Mouse (Mus musculus) adrenal gland, adult (tissue): Measurements from ENCODE around the gene D430019H16Rik.

Experiments
- DNase-seq, 2 experiments: peaks; one replicate each; pipeline ENCODE4 v3.0.0; 2022 to 2023; ENCODE audit warnings: low spot score in 1 of 2; ENCODE audit not compliant: inconsistent age in 2 of 2

D430019H16Rik gene

GRCm38 (mm10) chr12:105483503-105483902 lies 29.8 kb downstream of the D430019H16Rik start:
- peak in 1 of 2 experiments; percentile 72 for DNase-seq

GRCm38 (mm10) chr12:105490227-105490626 lies 36.6 kb downstream of the D430019H16Rik start:
- no peak for DNase-seq

GRCm38 (mm10) chr12:105490794-105491193 lies 37.1 kb downstream of the D430019H16Rik start:
- no peak for DNase-seq

DNA sequence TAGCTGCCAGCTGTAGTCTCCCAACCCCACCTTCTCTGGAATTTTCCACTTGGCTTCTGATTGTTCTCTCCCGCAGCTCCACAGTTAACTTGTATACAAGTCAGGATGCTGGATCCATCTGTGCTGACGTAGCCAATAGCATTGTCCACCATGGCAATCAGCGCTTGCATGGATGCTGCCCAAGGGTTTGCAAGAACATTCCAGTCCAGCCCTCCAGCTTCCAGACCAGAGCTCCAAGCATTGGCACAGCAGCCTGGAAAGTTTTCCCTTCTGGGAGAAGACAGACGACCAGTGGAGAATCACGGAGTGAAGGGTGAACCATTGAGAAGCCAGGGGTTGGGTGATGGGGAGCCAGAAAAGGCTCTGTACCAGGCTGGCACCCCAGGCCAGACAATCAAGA lies 41.1 kb downstream of the D430019H16Rik start:
- no peak for DNase-seq

GRCm38 (mm10) chr12:105497894-105498293 lies 44.2 kb downstream of the D430019H16Rik start:
- DNase-seq = peak; percentile 74 to 92

GRCm38 (mm10) chr12:105498423-105498822 lies 44.8 kb downstream of the D430019H16Rik start:
- no peak for DNase-seq

DNA sequence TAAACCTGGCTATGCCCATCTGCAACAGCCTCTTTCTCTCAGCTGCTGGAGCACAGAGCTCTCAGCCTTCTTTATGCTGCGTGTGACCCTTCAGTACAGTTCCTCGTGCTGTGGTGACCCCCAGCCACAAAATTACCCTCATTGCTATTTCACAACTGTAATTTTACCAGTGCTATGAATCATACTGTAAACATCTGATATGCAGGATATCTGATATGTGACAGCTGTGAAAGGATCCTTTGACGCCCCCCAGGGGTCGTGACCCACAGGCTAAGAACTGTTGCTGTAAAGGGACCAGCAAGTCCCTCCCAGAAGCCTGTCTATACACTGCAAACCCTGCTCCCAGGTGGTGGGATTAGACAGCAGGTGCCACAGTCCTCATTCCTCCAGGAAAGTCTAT lies 45.2 kb downstream of the D430019H16Rik start:
- DNase-seq = no peak

DNA sequence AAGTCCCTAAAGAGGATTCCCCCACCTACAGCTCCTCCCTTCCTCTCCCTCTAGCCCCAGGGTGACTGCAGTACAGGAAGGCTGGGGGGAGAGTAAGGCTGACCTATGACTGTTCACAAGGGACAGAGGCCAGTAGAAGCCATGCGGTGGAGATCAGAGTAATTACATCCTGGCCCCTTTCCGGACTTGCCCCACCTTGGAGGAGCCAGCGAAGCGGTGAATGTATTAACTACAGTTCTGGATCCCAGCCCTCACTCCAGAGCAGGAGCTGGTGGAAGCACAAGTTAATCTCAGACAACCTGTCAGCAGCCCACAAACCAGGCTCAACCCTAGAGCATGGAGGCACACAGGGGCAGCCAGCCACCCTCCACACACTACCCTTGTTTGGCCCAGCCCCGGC lies 47.3 kb downstream of the D430019H16Rik start:
- no peak for DNase-seq

DNA sequence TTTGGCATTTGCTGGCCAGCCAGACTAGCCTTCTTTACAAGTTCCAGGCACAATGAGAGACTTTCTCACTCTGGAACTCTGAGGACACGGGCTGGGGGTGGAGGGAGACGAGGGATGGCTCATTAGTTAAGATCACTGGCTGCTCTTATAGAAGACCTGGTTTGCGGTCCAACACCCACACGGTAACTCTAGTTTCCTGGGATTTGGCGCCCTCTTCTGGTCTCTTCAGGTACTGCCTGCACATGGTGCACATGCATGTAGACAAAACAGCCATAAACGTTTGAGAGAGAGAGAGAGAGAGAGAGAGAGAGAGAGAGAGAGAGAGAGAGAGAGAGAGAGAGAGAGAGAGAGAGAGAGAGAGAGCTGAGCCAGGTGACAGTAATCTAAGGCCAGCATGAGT lies 51.1 kb downstream of the D430019H16Rik start:
- no peak for DNase-seq

DNA sequence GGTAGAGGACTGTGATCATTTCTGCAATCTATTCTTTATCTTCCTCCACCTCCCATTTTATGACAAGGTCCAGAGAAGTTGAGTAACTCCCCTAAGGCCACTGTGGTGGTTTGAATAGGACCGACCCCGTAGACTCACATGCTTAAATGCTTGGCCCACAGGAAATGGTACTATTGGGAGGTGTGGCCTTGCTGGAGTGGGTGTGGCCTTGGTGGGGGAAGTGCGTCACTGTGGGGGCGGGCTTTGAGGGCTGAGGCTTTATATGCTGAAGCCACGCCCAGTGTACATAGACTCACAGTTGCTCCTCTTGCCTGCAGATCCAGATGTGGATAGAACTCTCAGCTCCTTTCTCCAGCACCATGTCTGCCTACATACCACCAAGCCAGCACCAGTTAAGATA lies 57.5 kb downstream of the D430019H16Rik start:
- no peak for DNase-seq

DNA sequence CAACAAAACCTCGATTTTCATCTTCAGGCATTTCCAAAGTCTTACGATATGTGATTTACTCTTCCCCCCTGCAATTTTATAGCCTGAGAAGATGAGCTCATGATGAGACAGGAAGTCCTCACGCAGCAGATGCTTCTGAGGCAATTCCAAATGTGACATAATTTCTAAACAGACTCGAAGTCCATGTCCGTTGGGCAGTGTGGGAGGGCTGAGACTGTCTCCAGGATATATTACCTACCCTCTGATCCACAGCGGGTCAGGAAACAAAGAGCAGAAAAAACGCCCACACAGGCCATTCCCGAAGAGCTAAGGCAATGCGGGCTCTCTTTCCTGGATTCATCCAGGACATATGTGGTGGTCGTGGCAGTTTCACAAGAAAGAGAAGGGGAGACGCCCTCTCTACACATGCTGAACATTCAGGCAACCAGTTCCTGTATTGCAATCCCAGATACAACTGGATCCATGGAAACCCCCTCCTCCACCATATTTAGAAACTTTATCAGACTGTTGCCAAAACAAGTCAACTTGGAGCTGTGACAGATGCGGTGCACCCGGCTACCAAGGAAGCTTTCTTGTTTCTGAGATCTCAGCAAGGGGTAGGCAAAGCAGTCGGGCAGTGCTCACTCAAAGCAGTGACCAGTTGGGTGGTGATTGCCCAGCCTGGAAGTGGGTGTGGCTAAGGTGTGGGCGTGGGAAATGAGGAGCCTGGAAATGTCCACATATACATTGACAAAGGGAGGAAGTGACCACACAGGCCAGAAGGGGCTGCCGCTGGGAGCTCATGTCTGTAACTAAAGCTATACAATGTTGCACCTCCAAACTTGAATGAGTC lies 58.2 kb downstream of the D430019H16Rik start:
- no peak for DNase-seq

DNA sequence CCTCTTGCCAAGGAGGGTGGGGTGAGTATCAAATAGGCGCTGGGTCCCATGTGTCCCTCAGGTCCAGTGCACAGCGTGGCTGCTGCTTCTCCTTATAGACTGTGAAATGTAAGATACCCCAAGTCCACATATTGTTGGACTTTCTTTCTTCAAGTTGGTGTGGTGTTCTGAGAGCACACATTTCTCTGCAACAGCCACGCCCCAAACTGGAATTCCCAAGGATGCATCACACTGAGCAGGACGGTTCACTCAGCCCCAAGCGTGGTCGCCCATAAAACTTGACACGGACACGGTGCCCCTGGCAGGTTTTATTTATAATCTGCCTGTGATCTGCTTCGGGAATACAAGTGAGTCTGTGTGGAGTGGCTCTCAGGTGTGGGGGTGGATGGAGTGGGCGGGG lies 60.5 kb downstream of the D430019H16Rik start:
- DNase-seq = no peak

DNA sequence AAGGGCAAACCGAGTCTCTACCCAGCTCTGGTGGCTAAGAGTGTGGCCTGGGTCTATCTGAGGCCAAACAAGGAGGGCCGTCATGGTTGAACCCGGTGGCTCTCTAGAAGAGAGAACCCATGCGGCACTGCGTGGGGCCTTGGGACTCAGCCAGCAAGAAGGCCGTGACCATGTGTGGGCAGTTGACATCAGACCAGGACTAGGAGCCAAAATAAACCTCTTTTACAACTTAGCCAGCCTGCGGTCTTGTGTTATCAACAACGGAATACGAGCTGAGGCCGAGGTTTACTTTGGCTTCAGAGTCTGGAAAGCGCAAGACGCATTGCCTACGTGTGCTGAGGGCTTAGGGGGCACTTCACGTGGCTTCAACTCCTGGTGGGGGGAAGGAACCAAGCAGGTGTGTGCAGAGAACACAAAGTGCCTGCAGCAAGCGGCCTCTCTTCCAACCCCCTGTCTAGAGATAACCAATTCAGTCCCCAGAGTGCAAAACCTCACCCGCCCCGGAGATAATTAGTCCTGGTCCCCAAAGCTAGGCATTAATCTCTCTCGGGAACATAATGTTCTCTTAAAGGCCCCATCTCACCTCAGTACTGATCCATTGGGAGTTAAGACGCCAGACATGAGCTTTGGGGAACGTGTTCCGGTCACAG lies 63.5 kb downstream of the D430019H16Rik start:
- peak; percentile 72 to 86 for DNase-seq

GRCm38 (mm10) chr12:105519851-105520250 lies 66.2 kb downstream of the D430019H16Rik start:
- DNase-seq = no peak

DNA sequence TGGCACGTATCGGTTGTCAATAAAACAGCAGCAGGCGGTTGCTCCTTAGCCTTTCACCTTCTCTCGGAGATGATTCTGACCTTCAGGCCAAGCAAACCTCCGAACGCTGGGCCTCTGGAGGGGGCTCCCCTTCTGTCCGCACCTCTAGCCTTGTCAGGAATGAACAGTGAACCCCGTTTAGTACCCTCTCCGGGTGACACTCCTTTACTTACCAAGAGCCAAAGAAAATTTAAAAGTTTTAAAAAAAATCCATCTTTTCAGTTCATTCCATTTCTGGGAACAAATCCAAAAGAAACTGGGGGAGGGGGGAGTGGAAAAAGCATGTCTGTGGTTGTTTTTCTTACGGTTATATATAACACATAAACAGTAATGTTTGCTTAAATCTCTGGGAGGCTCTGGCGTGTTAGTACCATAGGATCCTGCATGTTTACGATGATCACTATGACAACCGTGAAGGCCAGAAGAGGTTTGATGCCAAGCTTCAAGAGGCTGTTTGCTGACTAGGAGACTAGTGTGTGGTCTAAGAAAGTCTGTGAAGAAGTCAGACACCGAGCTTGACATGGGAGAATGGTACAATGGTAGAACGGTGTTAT lies 67.6 kb downstream of the D430019H16Rik start:
- peak in 1 of 2 experiments; percentile 62 for DNase-seq

- peak in 1 of 2 experiments; percentile 53 for DNase-seq
These were observed 70.1 kb downstream of the D430019H16Rik start for GRCm38 (mm10) chr12:105523737-105524136.

GRCm38 (mm10) chr12:105526186-105526585 lies 72.5 kb downstream of the D430019H16Rik start:
- DNase-seq = no peak

- peak; percentile 63 to 70 for DNase-seq
These were observed 73.2 kb downstream of the D430019H16Rik start for GRCm38 (mm10) chr12:105526829-105527228.

DNA sequence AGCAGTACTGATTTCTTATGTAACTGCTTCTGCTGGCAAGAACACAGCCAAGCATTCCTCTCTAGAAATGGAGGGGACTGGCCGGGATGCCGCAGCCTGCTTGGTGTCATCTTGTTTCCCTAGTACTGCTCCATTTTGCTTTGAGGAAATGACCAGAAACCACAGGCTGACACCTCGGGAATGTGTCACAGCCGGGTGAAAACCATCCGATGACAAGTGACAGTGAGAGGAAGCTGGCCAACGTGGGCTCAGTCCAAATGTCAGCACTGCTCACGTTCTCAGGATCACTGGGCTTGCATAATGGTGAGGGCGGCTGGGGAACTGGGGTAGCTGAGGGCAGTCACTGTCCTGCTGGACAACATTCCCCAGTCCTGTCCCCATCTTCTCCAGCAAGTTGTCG lies 75.9 kb downstream of the D430019H16Rik start:
- no peak for DNase-seq

DNA sequence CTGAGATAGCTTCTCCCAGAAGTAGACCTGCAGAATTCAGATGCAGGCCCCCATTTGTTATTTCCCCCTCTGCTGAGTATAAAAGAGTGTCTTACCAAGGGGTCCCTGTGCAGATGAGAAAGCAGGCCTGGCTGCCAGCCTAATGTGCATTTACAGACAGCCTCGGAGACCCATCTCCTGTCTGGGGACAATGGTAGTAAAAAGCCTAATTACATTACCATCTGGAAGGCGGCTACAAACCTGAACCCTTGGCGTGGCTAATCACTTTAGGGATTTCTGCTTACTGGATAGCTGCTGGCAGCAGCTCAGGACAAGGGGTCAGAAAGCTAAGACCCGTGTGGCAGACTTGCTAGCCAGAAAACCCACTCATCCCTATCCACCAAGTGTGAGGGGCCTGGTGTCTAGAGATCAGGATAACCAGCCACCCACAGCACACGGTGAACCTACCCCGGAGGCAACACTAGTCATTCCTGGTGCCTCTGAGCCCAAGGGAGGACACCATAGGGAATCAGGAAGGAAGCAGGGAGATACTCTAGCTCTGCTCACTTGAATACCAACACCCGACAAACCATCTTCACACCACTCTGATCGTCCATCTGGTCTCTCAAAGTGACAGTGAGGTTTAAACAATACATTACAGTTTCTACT lies 78.2 kb downstream of the D430019H16Rik start:
- no peak for DNase-seq

- no peak for DNase-seq
These were observed 81.2 kb downstream of the D430019H16Rik start for GRCm38 (mm10) chr12:105534842-105535241.
